Mouse (Mus musculus) layer of hippocampus, adult 9-11 months (tissue): ENCODE measurements around the gene Kcna6.
A peak's percentile ranks its signal among the peaks of the same experiment; 100 is the strongest.

Source experiments
- DNase-seq: peaks from one replicate; pipeline ENCODE4 v3.0.0; 2022

Kcna6 gene

GRCm38 (mm10) chr6:126732645-126733044 is 7.8 kb downstream of the Kcna6 start:
- DNase-seq, result no peak

- DNase-seq, result no peak
These were observed 11.7 kb downstream of the Kcna6 start for GRCm38 (mm10) chr6:126728803-126729202.

- DNase-seq, result no peak
These were observed 21.9 kb downstream of the Kcna6 start for GRCm38 (mm10) chr6:126718423-126719087.

GRCm38 (mm10) chr6:126712531-126712930 is 27.9 kb downstream of the Kcna6 start:
- DNase-seq, result no peak

- peak; percentile 49 for DNase-seq
These were observed 34.5 kb downstream of the Kcna6 start for GRCm38 (mm10) chr6:126705936-126706335.

- no peak for DNase-seq
These were observed 36.0 kb downstream of the Kcna6 start for GRCm38 (mm10) chr6:126704430-126704829.

GRCm38 (mm10) chr6:126702116-126702515 is 38.4 kb downstream of the Kcna6 start:
- peak; percentile 92 for DNase-seq

GRCm38 (mm10) chr6:126701196-126701595 is 39.3 kb downstream of the Kcna6 start:
- no peak for DNase-seq

- no peak for DNase-seq
These were observed 40.5 kb downstream of the Kcna6 start for GRCm38 (mm10) chr6:126699995-126700394.

GRCm38 (mm10) chr6:126687120-126687519 is 53.4 kb downstream of the Kcna6 start:
- no peak for DNase-seq

GRCm38 (mm10) chr6:126685135-126685534 is 55.3 kb downstream of the Kcna6 start:
- DNase-seq, result peak; percentile 72

GRCm38 (mm10) chr6:126678961-126679360 is 61.5 kb downstream of the Kcna6 start:
- no peak for DNase-seq

- no peak for DNase-seq
These were observed 73.5 kb downstream of the Kcna6 start for GRCm38 (mm10) chr6:126667001-126667400.

- no peak for DNase-seq
These were observed 74.4 kb downstream of the Kcna6 start for GRCm38 (mm10) chr6:126666091-126666490.

GRCm38 (mm10) chr6:126664569-126664968 is 75.9 kb downstream of the Kcna6 start:
- no peak for DNase-seq
